Mouse (Mus musculus) right cerebral cortex, postnatal 4 days (tissue): ENCODE results near the gene Ifna13.

Experiments
- DNase-seq: peaks from one replicate; pipeline ENCODE4 v3.0.0-alpha.2; 2022

The Ifna13 gene

DNA sequence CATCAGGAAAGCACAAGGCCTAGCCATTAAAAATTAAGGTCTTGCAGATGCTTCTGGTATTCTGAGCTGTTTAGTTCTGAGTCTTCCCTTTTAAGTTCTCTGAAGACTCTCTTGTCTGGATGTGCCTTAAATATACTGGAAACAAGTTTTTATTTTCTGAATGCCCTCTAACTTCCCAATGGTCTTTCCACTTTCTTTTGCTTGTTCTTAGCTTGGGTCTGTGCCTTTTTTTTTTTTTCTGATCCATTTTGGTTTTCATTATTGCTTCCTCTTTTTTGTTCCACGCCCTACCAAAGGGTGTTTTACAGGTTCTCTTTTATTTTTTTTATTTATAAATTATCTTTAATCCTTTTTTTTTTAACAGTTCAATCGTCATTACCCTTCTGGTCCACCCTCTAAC, at the start of gene Ifna13:
Ifna13 (minus strand) TSS at position 101 of the 400 bp plus-strand sequence.
- DNase-seq: no peak

GRCm38 (mm10) chr4:88693392-88693791, 49.1 kb upstream of the Ifna13 start:
- DNase-seq: no peak

- no peak for DNase-seq
These were observed 48.3 kb upstream of the Ifna13 start for GRCm38 (mm10) chr4:88692537-88692936.

- DNase-seq: no peak
These were observed 47.0 kb upstream of the Ifna13 start, which contains the start of gene Ifnab for GRCm38 (mm10) chr4:88691259-88691658. Gene Ifnab (minus strand): TSS chr4:88691359.

DNA sequence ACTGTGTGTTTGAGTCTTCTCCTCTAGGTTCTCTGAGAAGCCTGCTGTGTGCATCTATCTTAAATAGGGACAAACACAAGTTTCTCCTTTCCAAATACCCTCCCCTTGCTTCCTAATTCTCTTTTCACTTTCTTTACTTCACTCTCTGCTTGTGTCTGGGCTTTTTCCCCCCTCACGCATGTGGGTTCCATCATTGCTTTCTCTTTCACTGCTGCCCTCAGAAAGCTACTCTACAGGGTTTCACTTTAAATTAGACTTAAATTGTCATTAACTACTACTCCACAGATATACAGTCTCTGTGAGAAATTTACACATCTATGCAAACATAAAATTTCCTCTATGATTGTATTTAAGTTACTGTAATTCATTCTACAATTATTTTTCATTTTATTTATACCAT, 39.6 kb upstream of the Ifna13 start, which contains the start of gene Ifna2:
Ifna2 (minus strand) TSS at position 101 of the 400 bp plus-strand sequence.
- no peak for DNase-seq

DNA sequence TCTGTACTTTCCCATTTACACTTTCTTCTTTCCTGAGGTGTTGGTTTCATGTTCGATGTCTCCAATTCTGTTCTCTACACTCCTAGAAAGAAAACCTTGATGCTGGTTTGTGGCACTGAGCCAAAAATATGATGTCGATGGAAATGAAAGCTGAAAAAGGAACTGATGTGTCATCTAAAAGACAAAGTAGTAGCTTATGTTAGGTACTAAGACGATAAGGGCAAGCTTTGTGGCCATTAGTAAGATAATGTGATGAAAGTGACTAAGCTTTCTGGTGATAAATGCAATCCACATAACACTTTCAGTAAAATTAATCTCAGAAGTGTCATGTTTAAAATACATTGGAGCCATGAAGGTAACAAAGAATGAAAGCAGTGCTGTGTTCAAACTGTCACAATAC, 37.1 kb upstream of the Ifna13 start:
- no peak for DNase-seq

- DNase-seq: peak; percentile 10
These were observed 36.1 kb upstream of the Ifna13 start for GRCm38 (mm10) chr4:88680362-88680761.

DNA sequence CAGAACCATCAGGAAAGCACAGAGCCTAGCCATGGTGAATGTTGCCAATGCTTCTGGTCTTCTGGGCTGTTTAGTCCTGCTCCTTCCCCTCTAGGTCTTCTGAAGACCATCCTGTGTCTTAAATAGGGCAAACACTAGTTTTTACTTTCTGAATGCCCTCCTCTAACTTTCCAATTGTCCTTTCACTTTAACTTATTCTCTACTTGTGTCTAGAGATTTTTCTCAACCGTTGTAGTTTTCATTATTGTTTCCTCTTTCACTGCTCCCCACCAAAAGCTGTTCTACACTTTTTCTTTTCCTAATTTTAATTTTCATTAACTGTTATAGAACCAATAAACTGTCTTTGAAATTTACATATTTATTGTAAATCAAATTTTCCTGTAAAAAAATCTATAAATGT, 32.6 kb upstream of the Ifna13 start, which contains the start of gene Ifna16:
Ifna16 (minus strand) TSS at position 101 of the 400 bp plus-strand sequence.
- no peak for DNase-seq

DNA sequence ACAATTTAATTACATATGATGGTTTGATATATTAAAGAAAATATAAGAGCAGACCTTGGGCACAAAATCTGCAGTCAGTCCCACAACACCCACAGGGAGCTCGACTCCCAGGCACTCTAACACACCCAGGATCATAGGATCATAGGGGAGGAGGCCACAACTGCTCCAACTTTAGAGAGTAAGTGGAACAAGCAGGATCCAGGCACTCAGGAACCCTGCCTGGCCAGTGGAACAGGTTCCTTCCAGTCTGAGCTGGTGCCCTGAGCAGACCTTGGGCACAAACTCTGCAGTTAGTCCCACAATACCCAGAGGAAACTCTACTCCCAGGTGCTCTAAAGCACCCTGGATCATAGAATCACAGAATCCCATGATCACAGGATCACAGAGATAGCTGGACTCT, 11.2 kb upstream of the Ifna13 start:
- DNase-seq: no peak

DNA sequence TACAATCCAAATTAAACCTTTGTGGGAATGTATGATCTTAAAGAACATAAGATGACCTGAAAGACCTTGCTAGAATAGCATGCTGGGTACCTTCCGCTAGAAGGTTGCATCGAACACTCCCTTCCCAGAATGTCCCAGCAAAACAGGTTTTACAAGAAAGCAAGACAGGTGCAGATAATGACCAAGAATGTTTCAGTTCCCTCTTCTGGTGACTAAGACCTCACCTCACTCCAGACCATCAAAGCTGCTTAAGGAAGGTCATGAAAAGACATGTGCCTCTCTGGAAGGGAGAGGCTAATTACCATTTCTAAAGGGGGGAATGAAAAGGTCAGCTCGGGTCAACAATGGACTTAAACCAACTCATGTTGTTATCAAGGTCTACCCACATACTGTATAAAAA, 9.4 kb upstream of the Ifna13 start:
- DNase-seq: no peak

DNA sequence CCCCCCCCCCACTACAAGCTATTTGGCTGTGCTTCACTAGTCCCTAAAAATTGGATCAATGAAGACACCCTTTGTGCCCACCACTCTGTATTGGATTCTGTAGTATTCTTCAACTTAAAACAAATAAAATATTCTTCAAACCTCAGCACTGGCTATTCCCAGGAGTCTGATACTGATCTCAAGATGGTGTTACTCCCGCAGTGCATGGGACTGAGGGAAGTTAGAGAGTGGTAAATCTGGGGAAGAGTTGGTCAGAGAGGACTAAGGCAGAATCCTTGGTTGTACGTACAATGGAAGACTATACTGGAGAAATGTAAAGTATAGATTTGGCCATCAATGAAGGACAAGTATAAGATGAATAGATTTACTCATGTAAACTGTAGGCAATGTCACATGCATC, 1.7 kb downstream of the Ifna13 start:
- no peak for DNase-seq

- peak; percentile 98 for DNase-seq
These were observed 3.0 kb downstream of the Ifna13 start for GRCm38 (mm10) chr4:88641077-88641831.

- DNase-seq: no peak
These were observed 3.6 kb downstream of the Ifna13 start for GRCm38 (mm10) chr4:88640704-88641076.

- DNase-seq: no peak
These were observed 9.9 kb downstream of the Ifna13 start, which contains the start of gene C87499 for GRCm38 (mm10) chr4:88634311-88634710. Gene C87499 (minus strand): TSS chr4:88634411.

- DNase-seq: no peak
These were observed 41.0 kb downstream of the Ifna13 start, which contains the start of gene Ifna12 for GRCm38 (mm10) chr4:88603276-88603675. Gene Ifna12 (minus strand): TSS chr4:88603376.
